Mouse (Mus musculus) CD8-positive naive resting alpha-beta T cell, adult 57 days (primary cell): ENCODE results near the gene Efcab3. TPM values are rescaled to one million over a fixed set of nuclear protein-coding genes. Genes with fewer than 3 reads are reported as not detected.

ENCODE experiments used
- total RNA-seq: library from RNA; stranded (reverse); gene quantifications from one replicate; pipeline ENCODE4 v1.2.4, GENCODE M21; 2023

Gene Efcab3
- total RNA-seq, result not detected

GRCm38 (mm10) chr11:105063292-105063691 lies at the start of gene Efcab3:
Efcab3 (plus strand) TSS chr11:105063592.

GRCm38 (mm10) chr11:105125735-105126519 lies 62.5 kb downstream of the Efcab3 start, which contains the start of gene Mettl2:
Mettl2 (plus strand) TSS chr11:105126425.

GRCm38 (mm10) chr11:105146593-105146992 lies 83.2 kb downstream of the Efcab3 start, which contains the start of gene Gm10842:
Gm10842 (plus strand) TSS chr11:105146893.

Other genes with a start within 250 kb of the Efcab3 start
- 36.3 TPM for gene Mettl2, start 62.8 kb downstream of the Efcab3 start, total RNA-seq
- gene Gm10842, start 83.3 kb downstream of the Efcab3 start, total RNA-seq, result not detected
- gene Tlk2, start 115.2 kb downstream of the Efcab3 start, total RNA-seq, result 78.4 TPM
- gene Mrc2, start 229.1 kb downstream of the Efcab3 start, total RNA-seq, result not detected